Mouse (Mus musculus) testis, postnatal 10 days (tissue): Measurements from ENCODE around the gene Sec24d.
A peak's percentile ranks its signal among the peaks of the same experiment; 100 is the strongest.

Experiments used
- DNase-seq: peaks from one replicate; pipeline ENCODE4 v3.0.0; 2021; ENCODE audit warnings: low spot score

Gene Sec24d

GRCm38 (mm10) chr3:123266753-123267651, at the start of gene Sec24d:
TSS of gene Sec24d (plus strand) at chr3:123267455.
- peak; percentile 89 for DNase-seq

GRCm38 (mm10) chr3:123218646-123219045, 48.6 kb upstream of the Sec24d start:
- DNase-seq: no peak

- DNase-seq: no peak
These were observed 40.0 kb upstream of the Sec24d start for GRCm38 (mm10) chr3:123227276-123227675.

- DNase-seq: no peak
These were observed 35.6 kb upstream of the Sec24d start for GRCm38 (mm10) chr3:123231639-123232038.

GRCm38 (mm10) chr3:123234191-123234836, 32.9 kb upstream of the Sec24d start:
- peak; percentile 45 for DNase-seq

- no peak for DNase-seq
These were observed 31.8 kb upstream of the Sec24d start for GRCm38 (mm10) chr3:123235495-123235894.

- peak; percentile 67 for DNase-seq
These were observed 31.3 kb upstream of the Sec24d start, which contains the start of gene Synpo2 for GRCm38 (mm10) chr3:123235921-123236320. TSS of gene Synpo2 (minus strand) at chr3:123236149.

GRCm38 (mm10) chr3:123237039-123237438, 30.2 kb upstream of the Sec24d start:
- no peak for DNase-seq

GRCm38 (mm10) chr3:123237446-123237845, 29.8 kb upstream of the Sec24d start:
- DNase-seq: no peak

- no peak for DNase-seq
These were observed 22.9 kb upstream of the Sec24d start for GRCm38 (mm10) chr3:123244376-123244775.

- no peak for DNase-seq
These were observed 21.6 kb upstream of the Sec24d start for GRCm38 (mm10) chr3:123245646-123246045.

GRCm38 (mm10) chr3:123256181-123257101, 10.8 kb upstream of the Sec24d start:
- no peak for DNase-seq

- no peak for DNase-seq
These were observed 8.5 kb upstream of the Sec24d start for GRCm38 (mm10) chr3:123258709-123259108.

- no peak for DNase-seq
These were observed 2.5 kb upstream of the Sec24d start for GRCm38 (mm10) chr3:123264706-123265105.

- DNase-seq: peak; percentile 75
These were observed 516 bp downstream of the Sec24d start for GRCm38 (mm10) chr3:123267741-123268201.

GRCm38 (mm10) chr3:123282866-123283615, 15.8 kb downstream of the Sec24d start:
- DNase-seq: no peak

- no peak for DNase-seq
These were observed 17.0 kb downstream of the Sec24d start for GRCm38 (mm10) chr3:123284284-123284683.

GRCm38 (mm10) chr3:123285649-123286048, 18.4 kb downstream of the Sec24d start:
- no peak for DNase-seq

GRCm38 (mm10) chr3:123288856-123289570, 21.8 kb downstream of the Sec24d start:
- DNase-seq: no peak

GRCm38 (mm10) chr3:123291670-123292069, 24.4 kb downstream of the Sec24d start:
- DNase-seq: no peak
